Mouse (Mus musculus) ZHBTc4 (cell line): ENCODE data around the gene Sh2d3c.
A peak's percentile ranks its signal among the peaks of the same experiment; 100 is the strongest.

Experiments used
- DNase-seq: peaks from one replicate; pipeline ENCODE4 v3.0.0-alpha.2; 2011; ENCODE audit warnings: low read depth, low spot score

Sh2d3c gene

GRCm38 (mm10) chr2:32724832-32725790 lies 4.3 kb downstream of the Sh2d3c start:
- no peak for DNase-seq

GRCm38 (mm10) chr2:32727435-32727834 lies 6.6 kb downstream of the Sh2d3c start:
- peak; percentile 99 for DNase-seq

GRCm38 (mm10) chr2:32728463-32728862 lies 7.6 kb downstream of the Sh2d3c start:
- no peak for DNase-seq

- DNase-seq = no peak
These were observed 8.7 kb downstream of the Sh2d3c start for GRCm38 (mm10) chr2:32729547-32729946.

GRCm38 (mm10) chr2:32730854-32731253 lies 10.0 kb downstream of the Sh2d3c start:
- DNase-seq = no peak

DNA sequence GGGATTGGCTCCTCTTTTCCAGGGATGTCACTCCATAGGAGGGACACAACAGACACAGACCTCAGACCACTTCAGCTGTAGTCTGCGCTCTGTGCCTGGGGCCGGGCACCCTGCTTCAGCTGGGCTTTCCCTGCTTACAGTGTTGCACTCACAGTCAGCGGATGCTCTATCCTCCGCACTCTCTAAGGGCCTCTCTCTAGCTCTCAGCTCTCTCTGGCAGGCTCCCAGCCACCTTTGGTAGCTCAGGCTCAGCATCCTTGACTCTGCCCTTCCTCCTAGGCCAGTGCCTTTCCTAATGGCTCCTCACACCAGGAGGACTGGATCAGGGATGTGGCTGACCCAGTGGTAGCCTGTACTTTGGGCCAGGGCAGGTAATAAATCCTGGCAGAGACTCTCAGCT lies 11.1 kb downstream of the Sh2d3c start:
- DNase-seq = no peak

GRCm38 (mm10) chr2:32732695-32733094 lies 11.8 kb downstream of the Sh2d3c start:
- no peak for DNase-seq

DNA sequence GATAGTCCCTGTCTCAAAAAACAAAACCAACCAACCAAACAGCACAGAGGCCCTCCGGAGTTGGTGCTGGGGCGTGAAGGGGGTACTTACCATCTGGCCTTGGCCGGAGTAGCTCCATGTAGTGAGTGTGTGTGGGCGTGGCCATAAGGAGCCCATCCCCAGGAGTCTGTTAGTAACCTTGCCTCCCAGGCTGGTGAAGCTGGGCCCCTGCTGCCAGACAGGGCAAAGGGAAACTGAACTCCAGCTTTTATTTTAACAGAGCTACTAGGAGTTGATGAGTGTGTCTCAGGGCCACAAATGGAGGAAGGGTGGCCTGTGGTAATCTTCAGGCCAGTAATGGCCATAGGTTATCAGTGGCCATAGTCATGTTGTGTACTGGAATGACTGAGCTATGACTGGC lies 13.6 kb downstream of the Sh2d3c start:
- DNase-seq = peak; percentile 48

DNA sequence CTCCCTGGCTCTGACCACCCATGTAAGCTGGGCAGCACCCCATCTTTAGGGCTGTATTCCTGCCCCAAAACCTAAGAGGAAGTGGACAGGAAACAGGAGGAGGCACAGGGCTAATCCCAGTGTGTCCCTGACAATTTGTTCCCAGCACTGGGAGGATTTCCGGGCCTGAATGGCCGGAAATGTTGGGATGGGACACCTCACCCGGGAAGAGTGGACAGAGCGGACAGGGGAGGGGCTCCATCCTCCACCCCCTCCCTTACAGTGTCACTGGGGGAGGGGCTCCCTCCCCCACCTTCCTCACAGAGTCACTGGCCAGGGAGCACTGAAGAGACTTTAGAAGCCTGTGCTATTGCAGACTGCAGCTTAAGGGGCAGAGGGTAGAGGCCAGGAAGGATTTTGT lies 14.1 kb downstream of the Sh2d3c start:
- no peak for DNase-seq

- no peak for DNase-seq
These were observed 15.5 kb downstream of the Sh2d3c start for GRCm38 (mm10) chr2:32736306-32736829.

DNA sequence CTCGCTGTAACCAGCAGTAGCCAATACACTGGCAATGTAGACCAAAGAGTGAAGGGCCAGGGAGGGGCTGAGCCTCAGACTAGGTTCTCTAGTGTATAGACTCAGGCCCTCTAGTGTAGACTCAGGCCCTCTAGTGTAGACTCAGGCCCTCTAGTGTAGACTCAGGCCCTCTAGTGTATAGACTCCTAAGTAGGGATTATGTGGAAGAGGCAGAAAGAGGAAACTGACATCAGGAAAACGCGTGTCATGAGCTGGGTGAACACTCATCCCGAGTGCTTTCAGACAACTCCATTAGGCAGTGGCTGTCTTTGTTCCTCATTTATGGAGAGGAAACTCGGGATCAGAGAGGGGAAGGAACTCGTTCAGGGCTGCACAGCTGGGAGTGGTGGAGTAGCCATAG lies 16.2 kb downstream of the Sh2d3c start:
- DNase-seq = no peak

- no peak for DNase-seq
These were observed 18.5 kb downstream of the Sh2d3c start for GRCm38 (mm10) chr2:32739311-32739710.

DNA sequence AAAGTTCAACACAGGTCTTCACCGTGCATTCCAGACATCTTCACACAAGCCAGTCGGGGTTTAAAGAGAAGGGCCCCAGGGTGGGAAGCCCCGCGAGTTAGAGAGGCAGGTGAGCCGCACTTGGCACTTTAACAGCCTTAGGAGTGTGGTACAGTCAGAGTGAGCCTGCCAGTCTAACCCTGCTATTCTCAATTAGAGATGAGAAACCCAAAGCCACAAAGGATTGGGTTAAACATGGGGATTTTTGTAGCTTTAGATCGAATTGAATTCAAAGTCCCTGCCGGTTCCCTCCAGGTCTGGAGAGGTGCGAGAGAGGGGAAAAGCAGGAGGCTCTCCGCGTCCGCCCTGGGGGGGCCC lies 20.0 kb downstream of the Sh2d3c start, which contains the start of gene 6330409D20Rik:
6330409D20Rik (minus strand) TSS at position 101 of the 357 bp plus-strand sequence.
- no peak for DNase-seq

DNA sequence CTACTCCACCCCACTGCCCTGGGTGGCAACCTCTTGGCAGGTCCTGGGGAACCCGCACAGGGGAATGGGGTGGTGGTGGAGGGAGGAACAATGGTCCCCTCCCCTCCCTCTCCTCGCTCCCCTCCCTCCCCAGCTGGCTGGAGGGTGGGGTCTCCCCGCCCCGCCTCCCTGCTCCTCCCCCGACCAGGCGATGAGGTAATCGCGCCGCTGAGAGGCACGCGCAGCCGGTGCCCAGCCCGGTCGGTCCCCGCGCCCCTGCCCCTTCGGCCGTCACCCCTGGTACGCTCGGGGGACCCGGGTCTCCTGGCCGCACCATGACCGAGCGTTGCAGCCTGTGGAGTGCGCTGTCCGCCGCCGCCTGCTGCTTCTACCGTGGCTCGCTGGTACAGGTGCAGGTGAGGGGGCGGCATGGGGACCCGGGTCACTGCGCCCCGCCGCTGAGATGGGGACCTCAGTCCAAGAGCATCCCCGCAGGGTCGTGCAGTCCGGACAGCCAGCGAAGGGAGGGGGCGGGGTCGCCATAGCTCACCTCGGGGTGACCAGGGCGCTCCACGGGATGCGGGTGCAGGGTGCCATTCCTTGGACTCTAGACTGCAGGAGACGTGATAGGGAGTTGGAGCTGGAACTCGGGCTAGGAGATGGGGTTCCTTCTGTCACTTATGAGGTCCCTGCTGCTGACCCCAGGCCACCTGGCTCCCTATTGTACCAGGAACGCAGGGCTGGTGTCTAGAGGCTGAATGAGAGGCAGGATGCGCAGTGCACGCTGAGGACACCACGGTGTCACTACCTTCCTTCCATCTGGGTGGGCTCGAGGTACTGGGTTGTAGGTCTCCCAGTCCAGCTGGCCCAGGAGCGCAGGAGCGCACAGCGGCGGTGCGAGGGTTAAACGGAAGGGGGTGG lies 20.7 kb downstream of the Sh2d3c start:
- peak; percentile 51 for DNase-seq

DNA sequence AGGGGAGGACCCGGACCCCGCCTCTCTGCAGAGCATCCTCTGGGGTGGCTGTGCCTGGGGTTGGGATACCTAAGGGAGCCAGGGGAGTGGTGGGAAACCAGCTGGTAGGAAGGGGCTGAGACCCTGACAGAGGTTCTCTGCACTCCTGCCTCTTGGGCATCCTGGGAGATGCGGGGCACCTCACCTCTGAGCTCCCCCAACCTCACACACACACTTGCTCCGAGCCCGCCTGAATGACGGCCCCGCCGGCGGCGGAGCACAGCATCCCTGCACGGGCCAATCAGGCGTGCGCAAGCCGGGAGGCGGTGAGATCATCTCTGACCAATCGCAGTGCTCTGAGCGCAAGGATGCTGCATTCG lies 21.3 kb downstream of the Sh2d3c start:
- peak; percentile 33 for DNase-seq

DNA sequence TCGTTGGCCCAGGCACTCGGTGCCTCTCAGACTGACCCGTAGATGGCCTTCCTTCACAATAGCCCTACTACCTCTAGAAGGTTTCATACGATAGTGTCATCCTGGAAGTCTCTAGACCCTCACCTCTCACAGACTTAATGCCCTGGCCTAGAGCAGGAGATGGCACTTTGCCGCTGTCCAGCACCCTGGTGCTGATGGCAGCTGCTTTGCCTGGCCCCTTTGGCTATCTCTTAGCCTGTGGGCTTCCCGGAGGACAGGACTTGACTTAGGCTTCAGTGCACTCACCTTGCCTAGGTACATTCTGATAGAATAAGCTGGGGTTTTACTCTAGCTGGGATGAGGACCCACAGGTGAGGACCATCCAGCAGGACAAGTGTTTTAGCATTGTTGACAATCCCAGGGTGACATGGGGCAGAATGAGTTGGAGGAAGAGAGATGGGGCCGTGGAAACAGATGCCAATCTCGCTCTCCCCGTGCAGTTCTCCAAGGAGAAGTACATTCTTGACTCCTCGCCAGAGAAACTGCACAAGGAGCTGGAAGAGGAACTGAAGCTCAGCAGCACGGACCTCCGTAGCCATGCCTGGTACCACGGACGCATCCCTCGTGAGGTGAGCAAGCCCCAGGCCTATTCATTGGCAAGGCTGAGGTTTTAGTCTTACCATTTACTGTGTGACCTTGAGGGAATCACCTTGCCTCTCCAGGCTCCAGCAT lies 23.6 kb downstream of the Sh2d3c start:
- DNase-seq = no peak

DNA sequence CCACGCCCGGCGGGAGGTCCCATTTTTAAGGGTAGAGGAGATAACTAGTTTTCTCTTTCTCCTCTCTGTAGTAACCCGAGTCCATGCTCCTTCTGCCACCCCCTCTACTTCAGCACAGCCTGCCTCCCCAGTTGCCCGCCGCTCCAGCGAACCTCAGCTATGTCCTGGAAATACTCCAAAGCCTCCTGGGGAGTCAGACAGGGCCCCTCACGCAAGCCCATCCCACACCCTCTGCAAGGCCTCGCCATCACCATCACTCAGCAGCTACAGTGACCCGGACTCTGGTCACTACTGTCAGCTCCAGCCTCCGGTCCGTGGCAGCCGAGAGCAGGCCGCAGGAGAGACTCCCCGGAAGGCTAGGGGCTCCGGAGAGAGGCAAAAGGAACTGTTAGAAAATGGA lies 28.2 kb downstream of the Sh2d3c start:
- DNase-seq = no peak

- DNase-seq = no peak
These were observed 29.3 kb downstream of the Sh2d3c start for GRCm38 (mm10) chr2:32750199-32750598.

DNA sequence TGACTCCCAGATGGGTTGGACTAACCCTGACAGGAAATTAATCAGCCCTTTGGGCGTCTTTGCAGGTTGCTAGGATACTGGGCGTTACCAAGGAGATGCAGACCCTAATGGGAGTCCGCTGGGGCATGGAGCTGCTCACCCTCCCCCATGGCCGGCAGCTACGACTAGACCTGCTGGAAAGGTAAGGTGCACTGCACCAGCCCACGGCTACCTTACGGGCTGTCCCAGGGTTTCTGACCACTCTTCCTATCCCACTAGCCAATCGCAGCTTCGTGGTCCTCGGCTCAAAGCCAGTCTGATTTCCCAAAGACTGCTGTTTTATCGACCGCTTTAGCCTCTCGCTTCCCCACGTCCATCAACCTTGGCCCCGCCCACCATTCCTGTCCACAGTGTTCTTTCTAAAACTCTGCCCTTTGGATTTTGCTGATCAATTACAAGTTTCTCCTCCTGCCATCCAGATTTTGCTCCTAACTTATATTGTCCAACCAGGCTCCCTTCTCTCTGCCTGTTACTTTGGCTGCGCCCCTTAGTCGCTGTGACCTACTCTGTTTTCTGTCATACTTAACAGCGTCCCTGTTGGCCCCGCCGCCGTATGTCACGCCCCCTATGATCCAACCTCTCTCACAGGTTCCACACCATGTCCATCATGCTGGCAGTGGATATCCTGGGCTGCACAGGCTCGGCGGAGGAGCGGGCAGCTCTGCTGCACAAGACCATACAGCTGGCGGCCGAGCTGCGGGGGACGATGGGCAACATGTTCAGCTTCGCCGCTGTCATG lies 30.2 kb downstream of the Sh2d3c start:
- DNase-seq = peak; percentile 79

DNA sequence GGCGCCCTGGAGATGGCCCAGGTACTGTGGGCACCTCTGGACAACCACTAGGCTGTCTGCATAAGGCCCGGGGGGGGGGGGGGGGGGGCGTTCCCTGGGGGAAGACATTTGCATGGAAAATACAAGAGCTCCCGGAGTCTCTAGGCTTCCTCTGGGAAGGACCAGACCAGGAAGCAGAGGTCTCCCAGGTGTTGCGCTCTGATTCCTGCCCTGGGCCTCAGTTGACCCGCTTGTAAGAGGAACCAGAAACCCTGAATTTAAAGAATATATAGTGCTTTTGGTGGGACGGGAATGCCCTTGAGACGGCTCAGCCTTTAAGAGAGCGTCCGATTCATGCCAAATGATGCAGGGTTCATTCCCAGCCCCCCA lies 30.8 kb downstream of the Sh2d3c start:
- DNase-seq = no peak

DNA sequence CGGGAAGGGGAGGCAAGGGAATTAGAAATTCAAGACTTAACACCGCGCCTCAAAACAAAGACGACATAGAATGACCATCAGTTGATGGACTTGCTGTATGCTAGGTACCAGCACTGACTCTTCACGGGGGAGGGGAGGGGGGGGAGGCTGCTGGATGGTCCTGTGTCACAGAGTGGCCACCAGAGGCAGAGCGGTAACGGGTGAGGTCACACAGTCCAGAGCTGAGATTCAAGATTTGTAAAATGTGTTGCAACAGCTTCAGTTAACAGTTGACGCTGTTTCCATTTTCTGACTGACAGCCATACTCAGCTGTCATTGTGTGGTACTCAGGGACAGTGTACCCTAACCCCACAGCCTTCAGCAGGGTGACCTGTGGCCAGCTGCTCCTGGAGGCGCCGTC lies 31.3 kb downstream of the Sh2d3c start:
- DNase-seq = no peak
